Mouse (Mus musculus): Measurements from ENCODE around the gene Dll3.

The Dll3 gene

DNA sequence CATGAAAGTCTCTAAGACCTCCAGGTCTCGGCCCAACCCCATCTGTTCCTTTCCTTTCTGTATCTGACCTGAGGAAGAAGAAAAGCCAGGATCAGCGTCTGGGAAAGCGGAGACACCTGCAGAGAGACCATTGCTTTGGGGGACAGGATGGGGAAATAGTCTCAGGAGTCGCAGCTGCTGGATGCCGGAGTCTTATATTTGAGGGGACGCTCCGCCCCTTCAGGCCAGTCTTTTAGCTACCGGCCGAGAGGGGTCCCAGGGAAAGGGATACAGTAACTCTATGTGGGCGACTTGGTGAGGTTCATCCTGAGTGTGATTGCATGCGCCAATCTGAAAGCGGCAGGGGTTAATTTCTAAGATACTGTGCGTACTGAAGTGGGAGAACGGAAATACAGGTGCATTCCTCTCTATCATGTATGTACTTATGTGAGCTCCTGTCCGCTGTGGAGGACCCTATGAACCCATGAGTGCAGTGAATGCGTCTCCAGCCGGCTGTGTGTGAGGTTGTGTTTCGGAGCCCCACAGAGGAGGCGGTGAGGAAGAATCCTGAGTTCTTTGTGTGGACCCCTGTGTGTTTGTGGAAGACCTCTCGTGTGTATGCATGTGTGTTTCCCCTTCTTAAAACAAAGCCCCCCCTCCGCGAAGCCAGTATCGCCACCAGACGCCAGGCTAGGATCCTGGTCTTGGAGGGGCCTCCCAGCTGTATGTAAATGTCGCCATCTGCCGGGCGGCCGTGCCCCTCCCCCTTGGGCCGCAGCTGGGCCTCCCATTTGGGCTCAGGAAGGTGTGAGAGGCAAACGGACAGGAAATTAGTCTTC is at the start of gene Dll3:
Gene Dll3, minus strand, starts transcription at position 623 of the 818 bp plus-strand sequence.
- DNase-seq (ENCODE audit: low spot score) = no peak

DNA sequence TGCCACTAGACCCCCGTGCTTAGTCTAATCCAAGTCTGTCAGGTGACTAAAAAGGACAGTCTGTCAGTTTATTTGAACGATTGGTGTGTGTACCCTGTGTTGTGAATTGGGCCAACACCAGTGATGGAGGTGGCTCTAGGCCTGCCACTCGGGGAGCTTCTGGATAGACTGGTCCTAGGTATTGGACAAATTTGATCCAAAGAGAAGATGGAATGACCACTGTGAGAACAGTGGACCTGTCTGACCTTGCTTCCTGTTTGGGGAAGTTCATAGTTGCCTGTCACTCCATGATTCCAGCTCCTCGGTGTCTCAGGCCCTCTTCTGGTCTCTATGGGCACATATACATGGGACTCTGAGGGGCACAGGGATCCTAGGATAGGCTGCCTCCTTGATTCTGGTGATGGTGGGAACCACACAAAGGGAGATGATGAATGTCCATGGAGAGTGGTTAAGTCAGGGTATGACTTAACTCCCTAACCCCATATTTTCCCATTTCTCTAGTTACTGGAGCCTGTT is 49.7 kb upstream of the Dll3 start:
- no peak for DNase-seq (ENCODE audit: low spot score)

DNA sequence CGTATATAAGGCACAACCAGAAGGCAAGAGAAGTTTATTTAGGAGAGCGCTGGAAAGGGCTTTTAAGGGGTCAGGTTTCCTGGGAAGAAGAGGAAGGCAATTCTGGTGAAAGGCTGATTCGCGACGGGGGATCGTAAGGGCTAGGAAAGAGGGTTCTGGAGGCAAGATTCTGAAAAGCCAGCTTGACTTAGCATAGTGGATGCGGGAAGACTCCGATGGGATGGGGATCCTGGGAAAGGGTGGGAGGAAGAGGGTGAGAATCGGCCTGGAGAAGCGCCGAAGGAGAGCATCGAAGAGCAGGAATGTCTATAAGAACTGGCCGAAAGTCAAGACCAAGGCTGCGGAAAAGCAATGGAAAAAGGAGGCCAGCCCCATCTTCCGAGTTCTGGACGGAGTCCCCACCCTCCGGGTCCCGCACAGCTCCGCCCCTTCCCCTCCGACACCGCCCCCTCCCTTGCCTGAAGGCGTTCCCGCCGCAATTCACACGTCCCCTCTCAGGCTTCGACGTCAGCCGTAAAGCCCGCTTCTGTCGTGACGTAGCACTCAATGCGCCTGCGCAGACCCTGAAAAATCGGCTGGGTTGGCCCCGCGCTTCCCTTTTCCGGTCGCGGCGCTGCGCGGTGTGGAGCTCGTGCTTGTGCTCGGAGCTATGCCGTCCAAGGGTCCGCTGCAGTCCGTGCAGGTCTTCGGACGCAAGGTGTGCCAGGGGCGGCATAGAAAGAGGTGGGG is 48.3 kb upstream of the Dll3 start, which contains the start of gene Rps16:
Gene Rps16, plus strand, starts transcription at position 498 of the 729 bp plus-strand sequence.
- peak; percentile 90 for DNase-seq (ENCODE audit: low spot score)

DNA sequence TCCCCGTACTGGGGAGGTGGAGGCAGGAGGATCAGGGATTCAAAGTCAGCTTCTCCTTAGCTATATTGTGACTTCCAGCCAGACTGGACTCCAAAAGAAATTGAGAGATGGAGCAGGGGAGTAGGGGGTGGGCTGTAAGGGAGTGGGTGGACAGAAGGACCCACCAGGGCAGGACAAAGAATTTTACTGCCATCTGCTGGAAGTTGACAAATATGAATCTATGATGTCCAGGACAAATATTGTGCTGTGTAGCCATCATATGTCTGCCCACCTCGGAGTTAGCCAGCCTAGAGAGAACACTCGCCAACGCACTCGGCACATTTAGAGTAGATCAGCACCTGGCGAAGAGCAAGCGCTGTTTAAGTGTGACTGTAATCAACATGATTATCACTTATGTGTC is 46.6 kb upstream of the Dll3 start:
- DNase-seq (ENCODE audit: low spot score) = no peak

DNA sequence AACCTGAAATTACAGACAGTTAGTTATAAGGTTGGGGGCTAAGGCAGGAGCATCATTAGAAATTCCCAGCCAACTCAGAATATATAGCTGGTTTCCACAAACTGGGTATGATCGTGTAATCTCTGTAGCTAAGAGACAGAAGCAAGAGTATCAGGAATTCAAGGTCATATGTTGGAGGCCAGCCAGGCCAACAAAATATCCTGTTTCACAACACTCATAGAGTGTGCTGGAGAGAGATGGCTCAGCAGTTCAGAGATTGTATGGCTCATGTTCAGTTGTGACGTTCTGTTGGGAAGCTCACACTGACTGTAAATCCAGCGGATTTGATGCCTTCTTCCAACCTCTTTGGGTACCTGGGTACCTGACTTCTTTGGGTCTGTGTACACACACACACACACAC is 45.7 kb upstream of the Dll3 start:
- DNase-seq (ENCODE audit: low spot score) = no peak

DNA sequence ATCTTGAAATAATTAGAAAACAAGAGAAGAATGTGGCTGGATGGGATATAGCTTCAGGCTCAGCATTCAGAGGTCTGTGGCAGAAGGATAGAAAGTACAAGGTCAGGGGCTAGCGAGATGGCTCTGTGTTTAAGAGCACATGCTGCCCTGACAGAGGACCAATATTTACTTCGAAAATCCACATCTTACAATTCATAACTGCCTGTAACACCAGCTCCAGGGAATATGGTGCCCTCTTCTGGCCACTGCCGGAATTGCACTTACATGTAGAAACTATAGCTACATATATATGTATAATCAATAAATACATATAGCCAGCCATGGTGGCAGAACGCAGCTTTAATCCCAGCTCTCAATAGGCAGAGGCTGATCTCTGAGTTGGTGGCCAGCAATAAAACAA is 42.6 kb upstream of the Dll3 start:
- DNase-seq (ENCODE audit: low spot score) = no peak

DNA sequence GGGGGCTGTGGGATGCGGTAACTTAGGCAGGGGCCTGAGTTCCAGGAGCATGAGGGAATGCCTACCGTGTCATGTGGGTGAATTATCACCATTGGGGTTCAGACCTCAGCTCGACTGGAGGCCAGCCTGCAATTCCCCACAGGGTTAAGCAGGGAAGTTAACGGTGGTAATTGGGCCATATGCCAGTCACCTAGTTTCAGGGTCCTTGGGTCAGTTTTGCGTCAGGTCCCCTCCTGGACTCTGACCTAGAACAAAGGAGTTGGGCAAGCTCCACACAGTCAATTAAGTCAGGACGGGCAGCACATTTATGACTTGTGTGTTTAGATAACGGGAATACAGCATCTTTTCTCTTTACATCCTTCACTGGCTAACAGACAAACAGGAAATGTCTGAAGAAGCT is 39.3 kb upstream of the Dll3 start:
- no peak for DNase-seq (ENCODE audit: low spot score)

DNA sequence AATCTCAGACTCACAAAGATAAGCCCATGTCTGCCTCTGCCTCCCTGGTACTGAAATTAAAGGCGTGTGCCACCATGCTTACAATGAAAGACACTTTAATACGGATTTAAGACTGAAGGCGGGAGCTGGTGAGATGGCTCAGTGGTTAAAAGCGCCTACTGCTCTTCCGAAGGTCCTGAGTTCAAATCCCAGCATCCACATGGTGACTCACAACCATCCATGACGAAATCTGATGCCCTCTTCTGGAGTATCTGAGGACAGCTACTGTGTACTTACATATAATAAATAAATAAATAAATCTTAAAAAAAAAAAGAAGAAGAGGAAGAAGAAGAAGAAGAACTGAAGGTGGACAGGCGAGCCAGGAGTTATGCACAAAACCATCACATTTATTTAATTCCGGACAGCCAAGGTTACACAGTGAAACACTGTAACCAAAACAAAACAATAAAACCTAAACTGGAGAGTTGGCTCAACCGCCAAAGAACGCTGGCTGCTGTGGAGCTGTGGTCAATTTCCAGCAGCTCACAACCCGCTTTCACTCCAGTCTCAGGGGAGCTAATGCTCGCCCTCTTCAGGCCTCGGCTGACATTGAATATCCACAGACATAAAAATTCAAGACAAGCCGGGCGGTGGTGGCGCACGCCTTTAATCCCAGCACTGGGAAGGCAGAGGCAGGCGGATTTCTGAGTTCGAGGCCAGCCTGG is 37.3 kb upstream of the Dll3 start:
- DNase-seq (ENCODE audit: low spot score) = no peak

DNA sequence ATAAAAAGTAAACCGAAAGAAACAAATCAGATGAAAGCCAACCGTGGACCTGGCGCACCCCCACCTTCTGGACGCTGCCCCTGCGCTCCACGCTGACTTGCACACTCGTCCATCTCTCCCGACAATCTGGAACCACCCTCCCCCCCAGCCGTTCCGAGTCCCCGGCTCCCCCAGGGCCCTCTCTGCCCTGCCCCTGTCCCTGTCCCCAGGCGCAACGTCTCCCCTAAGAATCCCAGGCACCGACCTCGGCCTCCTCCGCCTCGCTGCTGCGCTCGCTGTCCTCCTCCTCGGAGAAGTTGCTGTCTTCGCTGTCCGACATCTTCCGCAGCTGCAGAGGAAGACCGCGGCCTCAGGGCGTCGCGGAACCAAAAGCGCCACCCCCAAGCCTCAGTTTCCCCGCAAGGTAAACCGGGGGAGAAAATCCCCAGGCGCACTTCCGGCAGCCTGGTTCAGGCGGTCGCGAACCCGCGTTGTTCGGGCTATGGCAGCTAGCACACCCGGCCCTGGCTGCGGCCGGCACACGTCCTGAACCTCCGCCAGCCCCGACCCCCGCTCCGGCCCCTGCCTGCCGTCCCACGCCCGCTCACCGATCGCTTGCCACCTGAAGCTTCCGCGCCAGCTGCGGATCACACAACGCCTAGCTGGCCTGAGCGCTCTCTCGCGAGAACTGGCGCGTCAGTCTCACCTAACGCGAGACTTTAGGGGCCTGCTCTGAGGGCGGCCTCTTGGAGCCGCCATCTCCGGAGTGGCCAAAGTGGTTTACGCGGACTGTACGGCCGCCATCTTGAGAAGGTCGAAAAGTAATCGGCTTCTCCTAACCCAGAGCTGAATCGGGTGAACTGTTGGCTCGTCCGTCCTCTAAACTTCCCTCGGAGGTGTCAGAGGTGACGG is 36.3 kb upstream of the Dll3 start, which contains the start of gene Supt5:
Gene Supt5, minus strand, starts transcription at position 639 of the 891 bp plus-strand sequence.
- peak; percentile 95 for DNase-seq (ENCODE audit: low spot score)

DNA sequence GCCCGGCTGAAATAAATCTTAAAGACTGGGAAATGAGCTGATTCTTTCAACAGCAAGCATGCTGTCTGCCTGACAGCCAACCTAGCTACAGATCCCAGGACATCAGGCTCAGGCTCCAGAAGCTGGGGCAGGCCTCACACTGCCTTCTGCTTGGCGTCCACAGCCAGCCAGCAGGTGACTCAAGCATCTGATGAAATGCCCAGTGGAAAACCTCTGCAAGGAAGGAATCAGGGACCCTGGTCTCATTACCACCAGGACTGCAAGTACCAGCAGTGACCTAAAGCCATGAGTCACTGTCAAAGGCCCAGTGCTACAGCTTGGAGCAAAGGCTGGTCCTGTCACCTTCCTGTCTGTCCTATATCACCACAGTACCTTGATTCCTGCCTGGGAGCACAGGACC is 33.4 kb upstream of the Dll3 start:
- no peak for DNase-seq (ENCODE audit: low spot score)

DNA sequence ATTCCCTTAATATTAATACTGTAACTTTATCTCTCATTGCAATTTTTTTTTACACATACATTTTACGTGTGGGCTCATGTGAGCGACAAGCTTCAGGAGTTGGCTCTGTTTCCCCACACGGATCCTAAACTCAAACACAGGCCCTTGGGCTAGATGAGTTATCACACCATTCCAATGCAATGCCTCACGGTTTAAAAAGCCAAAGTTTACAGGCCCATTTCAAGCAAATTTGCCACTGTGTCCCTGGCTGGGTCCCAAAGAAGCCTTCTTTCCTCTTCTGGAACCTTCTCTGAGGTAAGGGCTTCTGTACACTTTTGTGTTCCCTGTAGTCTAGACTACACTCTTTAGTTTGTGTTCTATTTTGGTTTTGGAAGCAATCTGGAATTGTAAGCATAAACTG is 32.5 kb upstream of the Dll3 start:
- DNase-seq (ENCODE audit: low spot score) = no peak

DNA sequence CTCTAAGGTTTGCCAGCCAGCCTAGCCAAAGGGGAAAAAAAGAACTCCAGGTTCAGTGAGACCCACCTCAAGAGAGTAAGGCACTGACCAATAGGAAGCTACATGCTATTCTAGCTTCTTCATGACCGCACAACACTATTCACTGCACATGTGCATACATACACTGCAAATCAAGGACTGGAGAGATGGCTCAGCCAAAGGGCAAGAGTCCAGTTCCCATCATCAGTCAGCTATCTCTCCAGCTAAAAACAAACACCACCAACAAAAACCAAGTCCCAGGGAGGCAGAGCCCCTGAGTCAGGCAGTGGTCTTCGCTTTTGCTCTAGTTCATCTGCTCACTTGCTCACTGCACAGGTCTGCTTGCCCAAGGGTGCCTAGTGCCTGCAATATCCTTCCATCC is 26.2 kb upstream of the Dll3 start:
- DNase-seq (ENCODE audit: low spot score) = no peak

DNA sequence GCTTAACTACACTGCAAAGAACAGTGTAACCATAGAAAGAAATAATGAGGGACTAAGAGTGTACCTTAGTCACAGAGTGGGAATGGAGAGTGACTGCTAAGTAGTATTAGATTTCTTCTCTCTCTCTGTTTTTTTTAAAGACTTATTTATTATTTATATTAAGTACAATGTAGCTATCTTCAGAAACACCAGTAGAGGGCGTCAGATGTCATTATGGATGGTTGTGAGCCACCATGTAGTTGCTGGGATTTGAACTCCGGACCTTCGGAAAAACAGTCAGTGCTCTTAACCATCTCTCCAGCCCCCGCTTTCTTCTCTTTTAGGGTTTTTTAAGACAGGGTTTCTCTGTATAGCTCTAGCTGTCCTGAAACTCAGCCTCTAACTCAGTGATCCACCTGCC is 24.4 kb upstream of the Dll3 start:
- no peak for DNase-seq (ENCODE audit: low spot score)

DNA sequence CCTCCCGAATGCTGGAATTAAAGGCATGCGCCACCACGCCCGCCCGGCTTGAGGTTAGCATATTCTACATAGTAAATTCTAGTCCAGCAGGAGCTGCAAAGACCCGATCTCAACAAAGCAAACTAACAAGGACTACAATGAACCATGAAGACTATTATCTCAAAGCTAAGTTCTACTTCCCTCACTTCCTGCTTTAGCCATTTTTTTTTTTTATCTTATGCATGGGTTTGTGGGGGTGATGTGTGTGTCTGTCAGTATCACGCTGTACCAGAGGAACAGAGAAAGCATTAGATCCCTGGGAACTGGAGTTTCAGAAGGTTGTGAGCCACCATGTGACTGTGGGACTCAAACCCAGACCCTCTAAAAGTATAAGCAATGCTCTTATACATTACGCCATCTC is 23.3 kb upstream of the Dll3 start:
- no peak for DNase-seq (ENCODE audit: low spot score)

DNA sequence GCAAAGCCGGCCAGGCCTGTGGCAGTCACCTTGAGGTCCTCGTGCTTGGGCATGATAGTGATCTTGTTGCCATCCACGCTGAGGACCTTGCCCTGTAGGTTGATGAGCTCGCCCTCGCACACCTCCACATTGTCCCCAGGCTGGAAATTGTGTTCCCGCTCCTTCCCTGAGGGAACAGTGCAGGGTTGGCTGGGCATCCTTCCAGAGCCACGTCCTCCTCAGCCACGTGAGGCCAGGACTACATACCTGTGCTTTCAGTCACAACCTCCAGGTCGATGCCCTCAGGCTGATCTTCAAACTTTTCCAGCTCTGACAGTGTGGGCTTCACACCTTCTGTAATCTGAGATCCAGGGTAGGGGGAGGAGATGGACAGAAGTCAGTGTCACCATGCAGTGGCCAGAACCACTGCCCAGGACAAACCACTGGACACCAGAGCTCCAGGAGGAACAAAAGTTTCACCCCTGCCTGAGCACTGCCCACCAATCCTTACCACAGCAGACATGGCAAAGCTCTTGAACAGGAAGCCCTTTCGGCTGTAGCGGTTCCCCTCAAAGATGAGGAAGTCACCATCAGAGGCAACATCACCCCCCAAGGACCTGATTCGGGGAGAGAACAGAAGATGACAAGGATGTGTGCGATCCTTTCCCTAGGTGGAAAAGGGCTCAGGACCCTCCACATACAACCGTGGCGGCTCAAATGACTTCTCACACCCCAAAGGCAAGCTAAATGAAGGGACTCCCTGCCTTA is 20.1 kb upstream of the Dll3 start:
- no peak for DNase-seq (ENCODE audit: low spot score)

DNA sequence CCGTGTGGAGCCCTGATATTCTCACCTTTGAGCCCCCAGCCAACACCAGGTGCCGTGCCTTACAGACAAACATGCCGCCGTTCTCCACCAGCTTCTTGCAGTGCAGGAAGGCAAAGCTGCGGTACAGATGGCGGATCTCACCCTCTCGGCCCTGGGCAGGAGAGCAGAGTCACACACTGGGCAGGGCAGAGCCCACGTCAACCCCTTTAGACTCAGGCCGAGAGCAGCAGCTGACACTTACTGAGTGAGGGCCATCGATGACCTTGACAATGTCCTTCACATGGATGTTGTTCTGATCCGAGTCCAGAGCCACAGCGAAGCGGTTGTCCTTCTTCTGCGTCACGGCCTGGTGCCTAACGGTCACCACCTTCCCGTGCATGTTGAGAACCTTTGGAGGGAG is 16.7 kb upstream of the Dll3 start:
- DNase-seq (ENCODE audit: low spot score) = no peak

DNA sequence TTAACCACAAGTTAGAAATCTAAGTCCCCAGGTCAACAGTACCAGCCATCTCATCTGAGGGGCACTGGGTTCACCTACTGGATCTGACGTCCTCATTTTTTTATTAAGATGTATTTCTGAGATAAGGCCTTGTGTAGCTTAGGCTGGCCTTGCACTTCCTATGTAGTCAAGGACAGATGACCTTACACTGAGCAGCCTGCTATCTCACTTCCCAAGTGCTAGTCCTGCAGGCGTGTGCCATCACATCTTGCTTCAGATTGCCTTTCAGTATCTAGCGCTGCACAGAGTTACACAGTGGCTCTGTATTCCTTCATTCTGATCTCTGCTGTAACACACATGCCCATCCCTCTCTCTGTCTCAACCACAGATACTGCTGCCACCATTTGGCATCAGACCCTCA is 16.0 kb upstream of the Dll3 start:
- DNase-seq (ENCODE audit: low spot score) = no peak

DNA sequence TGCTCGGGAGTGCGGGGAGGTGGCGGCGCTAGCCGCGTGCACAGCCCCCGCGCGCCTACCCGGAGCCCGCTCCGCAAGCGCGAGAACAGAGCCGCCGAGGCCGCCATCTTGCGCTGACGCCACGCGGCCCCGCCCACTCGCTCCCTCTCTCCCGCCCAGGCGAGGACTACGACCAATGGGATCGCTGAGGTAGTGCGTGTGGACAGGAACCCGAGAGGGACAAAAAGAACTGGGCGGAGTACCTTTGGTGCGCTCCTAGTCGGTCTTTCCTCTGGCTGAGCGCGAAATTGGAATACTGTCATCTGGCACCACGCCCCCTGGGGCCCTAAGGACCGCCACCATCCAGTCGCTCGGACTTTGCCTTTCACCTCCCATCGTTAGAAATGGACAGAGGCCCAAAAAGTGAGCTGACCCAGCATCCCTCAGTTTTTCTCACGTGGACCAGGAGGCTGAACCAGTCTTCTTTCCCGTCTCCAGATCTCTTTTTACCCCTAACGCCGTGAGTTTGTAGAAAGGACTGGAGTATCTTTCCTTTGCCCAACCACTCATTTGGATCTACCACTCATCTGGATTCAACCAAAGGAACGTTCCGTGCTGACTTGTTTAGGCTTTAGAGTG is 10.0 kb upstream of the Dll3 start, which contains the start of gene Timm50:
Gene Timm50, minus strand, starts transcription at position 147 of the 618 bp plus-strand sequence.
- DNase-seq (ENCODE audit: low spot score) = peak; percentile 96

DNA sequence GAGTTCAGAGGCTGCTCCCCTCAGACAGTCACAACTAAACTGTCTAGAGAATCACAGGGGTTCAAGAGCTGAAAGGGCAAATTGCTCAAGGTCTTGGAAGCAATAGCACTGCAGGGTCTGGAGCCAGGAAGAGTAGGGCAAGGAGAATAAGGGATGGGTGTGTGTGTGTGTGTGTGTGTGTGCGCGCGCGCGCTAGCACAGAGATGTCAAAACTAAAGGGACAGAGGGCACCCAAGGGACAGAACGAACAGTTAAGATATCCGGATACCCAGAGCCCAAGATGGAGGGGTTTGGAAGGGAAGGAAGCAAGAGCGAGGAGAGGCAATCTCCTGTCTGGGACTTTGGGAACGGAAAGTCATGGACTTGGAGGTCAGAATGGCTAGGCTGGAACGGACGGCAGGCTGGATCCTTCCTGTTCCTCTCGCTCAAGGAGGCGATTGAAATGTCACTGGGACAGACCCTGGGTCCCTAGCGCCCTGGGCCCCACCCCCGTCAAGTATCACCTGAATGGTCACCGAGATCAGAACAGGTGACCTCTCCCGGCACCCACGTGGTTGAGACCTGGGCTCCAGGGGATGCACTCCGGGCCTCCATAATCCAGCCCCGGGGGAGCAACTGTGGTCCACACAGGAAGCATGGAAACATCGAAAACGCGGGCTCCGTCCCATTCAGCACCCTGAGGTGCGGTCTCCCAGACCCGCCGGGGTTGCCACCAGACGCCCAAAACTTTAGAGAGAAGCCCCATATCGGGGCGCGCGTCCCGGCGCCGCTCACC is 9.3 kb upstream of the Dll3 start:
- DNase-seq (ENCODE audit: low spot score) = peak; percentile 31
